Mouse (Mus musculus): ENCODE data around the gene Trpc4ap. TPM values are rescaled to one million over a fixed set of nuclear protein-coding genes. Genes with fewer than 3 reads are reported as not detected.

Gene Trpc4ap
- polyA plus RNA-seq, 1 experiment from 2014 or later = 133 TPM

DNA sequence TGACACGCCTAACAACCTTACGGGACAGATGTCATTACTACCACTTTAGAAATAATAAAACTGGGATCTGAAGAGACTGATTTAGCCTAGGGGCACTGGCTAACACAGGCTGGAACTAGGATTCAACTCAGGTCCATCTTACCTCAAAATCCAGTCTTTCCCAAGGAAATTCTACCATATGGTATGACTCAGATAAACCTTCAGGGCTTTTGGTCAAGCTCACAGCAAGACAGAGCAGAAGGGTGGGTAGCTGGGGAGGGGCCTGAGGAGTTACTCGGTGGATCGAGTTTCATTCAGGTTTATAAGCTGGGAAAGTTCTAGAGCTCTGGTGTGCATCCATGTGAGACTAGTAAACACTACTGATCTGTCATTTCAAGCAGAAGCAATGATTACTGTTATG, 3.0 kb downstream of the Trpc4ap start:
- no peak overlapping the region for H3K4me2 ChIP-seq
- peaks cover 12% of the 10 kb centered on the region for H3K4me1 ChIP-seq
- ATAC-seq (ENCODE audit: borderline replicate concordance, extremely low read depth, low FRiP score, low TSS enrichment) = no peak
- H3K4me3 ChIP-seq = no peak overlapping the region
- H3K9ac ChIP-seq = no peak overlapping the region
- WGBS = 79% methylated on average over 4 of the region's 4 CpGs
- H3K9me3 ChIP-seq = no peaks in the 10 kb centered on the region
- no peak overlapping the region for H3K27ac ChIP-seq
- H3K36me3 ChIP-seq = 0 out of 2 replicates have a peak, but pooled peaks cover 7% of the 10 kb centered on the region
- no peaks in the 10 kb centered on the region for H3K27me3 ChIP-seq

DNA sequence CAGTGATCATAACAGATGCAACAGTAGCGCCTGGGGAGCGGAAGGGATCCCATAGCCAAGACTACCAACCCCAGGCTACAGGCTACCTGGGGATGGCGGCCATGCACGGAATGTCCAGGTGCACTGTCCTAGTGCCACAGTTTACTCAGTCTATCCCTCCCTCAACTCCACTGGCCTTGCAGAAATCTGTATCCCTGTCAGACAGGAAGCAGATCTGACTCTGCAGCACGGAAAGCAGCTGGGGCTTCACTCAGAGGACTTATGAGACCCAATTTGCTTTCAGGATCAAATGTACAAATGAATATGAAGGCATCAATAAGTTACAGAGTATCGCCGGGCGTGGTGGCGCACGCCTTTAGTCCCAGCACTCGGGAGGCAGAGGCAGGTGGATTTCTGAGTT, 4.4 kb downstream of the Trpc4ap start:
- Histone ChIP-seq H3K27ac (no peak overlapping the region), H3K4me1 (peaks cover 12% of the 10 kb centered on the region), H3K4me3 (no peak overlapping the region), H3K4me2 (no peak overlapping the region), H3K36me3 (0 out of 2 replicates have a peak, but pooled peaks cover 7% of the 10 kb centered on the region), H3K27me3 (no peaks in the 10 kb centered on the region), H3K9me3 (no peaks in the 10 kb centered on the region), H3K9ac (no peak overlapping the region)
- no peak for ATAC-seq (ENCODE audit: borderline replicate concordance, extremely low read depth, low FRiP score, low TSS enrichment)
- WGBS = 92% methylated on average over 11 of the region's 11 CpGs

GRCm38 (mm10) chr2:155686572-155686971, 5.6 kb downstream of the Trpc4ap start:
- ATAC-seq (ENCODE audit: borderline replicate concordance, extremely low read depth, low FRiP score, low TSS enrichment) = no peak

GRCm38 (mm10) chr2:155683821-155684220, 8.4 kb downstream of the Trpc4ap start:
- no peak overlapping the region for H3K4me3 ChIP-seq
- H3K9me3 ChIP-seq = no peaks in the 10 kb centered on the region
- no peak for ATAC-seq (ENCODE audit: borderline replicate concordance, extremely low read depth, low FRiP score, low TSS enrichment)
- 87% methylated on average over 5 of the region's 5 CpGs for WGBS
- 0 out of 2 replicates have a peak, but pooled peaks cover 7% of the 10 kb centered on the region for H3K36me3 ChIP-seq
- no peak overlapping the region for H3K4me2 ChIP-seq
- H3K27ac ChIP-seq = no peak overlapping the region
- no peak overlapping the region for H3K9ac ChIP-seq
- H3K4me1 ChIP-seq = no peaks in the 10 kb centered on the region
- no peaks in the 10 kb centered on the region for H3K27me3 ChIP-seq

More at GRCm38 (mm10) chr2:155686572-155686971, 5.6 kb downstream of the Trpc4ap start:
- Histone ChIP-seq H3K36me3 (0 out of 2 replicates have a peak, but pooled peaks cover 7% of the 10 kb centered on the region), H3K9ac (no peak overlapping the region), H3K4me1 (peaks cover 12% of the 10 kb centered on the region), H3K27ac (no peak overlapping the region), H3K27me3 (no peaks in the 10 kb centered on the region), H3K4me3 (no peak overlapping the region), H3K4me2 (no peak overlapping the region), H3K9me3 (no peaks in the 10 kb centered on the region)
- 77% methylated on average over 5 of the region's 5 CpGs for WGBS

- no peak for ATAC-seq (ENCODE audit: borderline replicate concordance, extremely low read depth, low FRiP score, low TSS enrichment)
Observed at GRCm38 (mm10) chr2:155683137-155683536, 9.0 kb downstream of the Trpc4ap start.

GRCm38 (mm10) chr2:155681874-155682273, 10.3 kb downstream of the Trpc4ap start:
- no peak overlapping the region for H3K27ac ChIP-seq
- H3K9ac ChIP-seq = no peak overlapping the region
- 95% methylated on average over 2 of the region's 2 CpGs for WGBS
- ATAC-seq (ENCODE audit: borderline replicate concordance, extremely low read depth, low FRiP score, low TSS enrichment) = no peak
- H3K27me3 ChIP-seq = no peaks in the 10 kb centered on the region
- H3K36me3 ChIP-seq = 0 out of 2 replicates have a peak, but pooled peaks cover 3% of the 10 kb centered on the region
- no peaks in the 10 kb centered on the region for H3K9me3 ChIP-seq
- H3K4me3 ChIP-seq = no peak overlapping the region
- H3K4me1 ChIP-seq = no peaks in the 10 kb centered on the region
- no peak overlapping the region for H3K4me2 ChIP-seq

More at GRCm38 (mm10) chr2:155683137-155683536, 9.0 kb downstream of the Trpc4ap start:
- Histone ChIP-seq H3K9ac (no peak overlapping the region), H3K4me1 (no peaks in the 10 kb centered on the region), H3K9me3 (no peaks in the 10 kb centered on the region), H3K36me3 (0 out of 2 replicates have a peak, but pooled peaks cover 7% of the 10 kb centered on the region), H3K4me2 (no peak overlapping the region), H3K4me3 (no peak overlapping the region), H3K27ac (no peak overlapping the region), H3K27me3 (no peaks in the 10 kb centered on the region)
- 70% methylated on average over 3 of the region's 3 CpGs for WGBS

GRCm38 (mm10) chr2:155681194-155681593, 11.0 kb downstream of the Trpc4ap start:
- no peak overlapping the region for H3K27ac ChIP-seq
- H3K4me3 ChIP-seq = no peak overlapping the region
- no peak overlapping the region for H3K9ac ChIP-seq
- no peaks in the 10 kb centered on the region for H3K4me1 ChIP-seq
- 63% methylated on average over 8 of the region's 8 CpGs for WGBS
- no peak overlapping the region for H3K4me2 ChIP-seq
- H3K27me3 ChIP-seq = no peaks in the 10 kb centered on the region
- ATAC-seq (ENCODE audit: borderline replicate concordance, extremely low read depth, low FRiP score, low TSS enrichment) = no peak
- H3K9me3 ChIP-seq = no peaks in the 10 kb centered on the region
- 0 out of 2 replicates have a peak, but pooled peaks cover under 1% of the 10 kb centered on the region for H3K36me3 ChIP-seq

DNA sequence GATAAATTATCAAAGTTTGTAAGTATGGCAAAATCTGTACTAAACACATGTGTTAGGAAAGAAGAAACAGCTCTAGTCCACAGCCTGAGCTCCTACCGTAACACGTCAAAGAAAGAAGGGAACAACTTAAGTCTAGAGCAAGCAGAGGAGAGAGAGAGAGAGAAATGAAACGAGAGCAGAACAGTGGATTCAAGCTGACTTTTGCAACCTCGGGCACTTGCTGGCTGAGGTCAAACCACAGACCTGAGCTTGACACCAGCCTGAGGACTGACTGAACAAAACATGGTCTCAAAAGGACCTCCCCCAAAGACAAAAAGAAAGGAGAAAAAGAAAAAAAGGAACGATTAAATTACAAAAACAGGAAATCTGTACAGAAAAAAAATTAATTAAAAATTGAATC, 11.6 kb downstream of the Trpc4ap start:
- 65% methylated on average over 5 of the region's 5 CpGs for WGBS
- no peak for ATAC-seq (ENCODE audit: borderline replicate concordance, extremely low read depth, low FRiP score, low TSS enrichment)
- no peaks in the 10 kb centered on the region for H3K27me3 ChIP-seq

DNA sequence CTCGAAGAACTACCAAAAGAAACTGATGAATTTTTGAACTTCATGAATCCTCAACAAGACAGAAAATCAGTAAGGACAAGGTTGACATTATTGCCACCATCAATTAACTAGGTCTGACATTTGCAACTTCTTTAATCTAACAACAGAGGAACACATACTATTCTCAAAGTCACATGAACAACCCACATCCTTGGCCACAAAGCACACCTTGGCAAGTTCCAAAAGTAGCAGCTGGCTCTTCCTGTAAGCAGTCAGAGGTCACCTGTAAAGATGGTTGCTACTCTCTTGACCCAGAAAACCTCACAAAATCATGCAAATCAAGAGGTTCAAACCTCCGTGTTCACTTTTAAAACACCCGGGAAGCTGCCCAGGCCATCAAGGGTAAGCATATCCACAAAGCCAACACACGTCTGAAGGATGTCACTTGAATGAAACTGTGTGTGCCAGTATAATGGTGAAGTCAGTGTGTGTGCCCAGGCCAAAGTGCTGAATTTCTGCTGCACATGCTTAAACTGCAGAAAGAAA, 12.5 kb downstream of the Trpc4ap start:
- no peak overlapping the region for H3K4me2 ChIP-seq
- no peaks in the 10 kb centered on the region for H3K4me1 ChIP-seq
- H3K27ac ChIP-seq = no peak overlapping the region
- no peak overlapping the region for H3K4me3 ChIP-seq
- H3K36me3 ChIP-seq = no peaks in the 10 kb centered on the region
- H3K9ac ChIP-seq = no peak overlapping the region
- WGBS = 86% methylated on average over 4 of the region's 4 CpGs
- no peaks in the 10 kb centered on the region for H3K9me3 ChIP-seq
- ATAC-seq (ENCODE audit: borderline replicate concordance, extremely low read depth, low FRiP score, low TSS enrichment) = no peak
- H3K27me3 ChIP-seq = no peaks in the 10 kb centered on the region

More for the DNA sequence above, 11.6 kb downstream of the Trpc4ap start:
- H3K36me3 ChIP-seq = no peaks in the 10 kb centered on the region
- H3K4me3 ChIP-seq = no peak overlapping the region
- no peak overlapping the region for H3K9ac ChIP-seq
- no peak overlapping the region for H3K27ac ChIP-seq
- H3K4me2 ChIP-seq = no peak overlapping the region
- H3K9me3 ChIP-seq = no peaks in the 10 kb centered on the region
- no peaks in the 10 kb centered on the region for H3K4me1 ChIP-seq

GRCm38 (mm10) chr2:155675118-155675517, 17.1 kb downstream of the Trpc4ap start:
- Histone ChIP-seq H3K27me3 (no peaks in the 10 kb centered on the region), H3K9ac (no peak overlapping the region), H3K4me3 (no peak overlapping the region), H3K27ac (no peak overlapping the region), H3K4me2 (no peak overlapping the region), H3K36me3 (peaks cover 26% of the 10 kb centered on the region), H3K4me1 (no peaks in the 10 kb centered on the region), H3K9me3 (no peaks in the 10 kb centered on the region)
- no peak for ATAC-seq (ENCODE audit: borderline replicate concordance, extremely low read depth, low FRiP score, low TSS enrichment)
- WGBS = 55% methylated on average over 4 of the region's 4 CpGs

- Histone ChIP-seq H3K9me3 (no peaks in the 10 kb centered on the region), H3K4me1 (no peaks in the 10 kb centered on the region), H3K27ac (no peak overlapping the region), H3K9ac (no peak overlapping the region), H3K27me3 (no peaks in the 10 kb centered on the region), H3K36me3 (peaks cover 28% of the 10 kb centered on the region), H3K4me2 (no peak overlapping the region), H3K4me3 (no peak overlapping the region)
- WGBS = 24% methylated on average over 2 of the region's 2 CpGs
- ATAC-seq (ENCODE audit: borderline replicate concordance, extremely low read depth, low FRiP score, low TSS enrichment) = no peak
Observed at GRCm38 (mm10) chr2:155673546-155673945, 18.6 kb downstream of the Trpc4ap start.

GRCm38 (mm10) chr2:155671236-155671635, 20.9 kb downstream of the Trpc4ap start:
- ATAC-seq (ENCODE audit: borderline replicate concordance, extremely low read depth, low FRiP score, low TSS enrichment) = no peak
- Histone ChIP-seq H3K9ac (no peak overlapping the region), H3K36me3 (peaks cover 47% of the 10 kb centered on the region), H3K9me3 (no peaks in the 10 kb centered on the region), H3K4me3 (no peak overlapping the region), H3K4me1 (no peaks in the 10 kb centered on the region), H3K27me3 (no peaks in the 10 kb centered on the region), H3K4me2 (no peak overlapping the region), H3K27ac (no peak overlapping the region)
- 65% methylated on average over 4 of the region's 4 CpGs for WGBS

Data from lung, embryonic 15.5 days (tissue).